Mouse (Mus musculus): ENCODE measurements around the gene Ncf4.

Ncf4 gene

DNA sequence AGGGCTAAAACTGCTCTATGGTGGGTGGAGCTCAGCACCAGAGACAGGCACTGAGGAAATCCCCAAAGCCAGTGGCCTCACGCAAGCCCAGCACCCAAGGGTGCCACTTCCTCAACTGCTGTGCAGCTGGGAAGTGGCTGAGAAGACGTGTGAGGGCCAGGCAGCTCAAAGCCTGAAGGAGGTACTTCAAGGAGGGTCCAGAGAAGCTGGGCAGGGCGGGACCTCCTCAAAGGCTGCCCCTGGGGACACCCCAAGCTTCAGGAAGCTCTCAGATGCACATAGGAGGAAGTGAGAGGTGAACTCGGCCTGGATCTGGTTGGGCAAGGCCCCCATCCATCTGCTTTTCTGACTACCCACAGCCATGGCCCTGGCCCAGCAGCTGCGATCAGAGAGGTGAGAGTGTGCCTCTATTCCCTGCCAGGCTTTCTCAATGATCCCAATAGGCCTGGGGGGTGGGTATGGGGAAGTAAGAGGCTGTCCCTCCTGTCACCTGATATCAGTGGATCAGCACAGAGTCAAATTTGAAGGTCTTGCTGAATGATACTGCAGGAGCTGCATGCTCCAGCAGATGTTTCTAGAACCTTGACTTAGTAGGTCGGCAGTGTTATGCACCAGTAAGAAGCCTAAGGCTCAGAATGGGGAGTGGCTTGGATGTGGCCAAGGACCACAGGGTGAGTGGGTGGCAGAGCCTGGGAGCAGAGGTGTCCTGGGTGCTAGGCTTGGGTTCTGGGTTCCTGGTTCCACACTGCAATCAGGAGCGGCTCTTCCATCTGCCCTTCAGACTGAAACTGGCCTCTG lies at the start of gene Ncf4:
Ncf4 (plus strand) TSS at position 107 of the 798 bp plus-strand sequence.
- peak; percentile 87 for DNase-seq (ENCODE audit: low read depth)

DNA sequence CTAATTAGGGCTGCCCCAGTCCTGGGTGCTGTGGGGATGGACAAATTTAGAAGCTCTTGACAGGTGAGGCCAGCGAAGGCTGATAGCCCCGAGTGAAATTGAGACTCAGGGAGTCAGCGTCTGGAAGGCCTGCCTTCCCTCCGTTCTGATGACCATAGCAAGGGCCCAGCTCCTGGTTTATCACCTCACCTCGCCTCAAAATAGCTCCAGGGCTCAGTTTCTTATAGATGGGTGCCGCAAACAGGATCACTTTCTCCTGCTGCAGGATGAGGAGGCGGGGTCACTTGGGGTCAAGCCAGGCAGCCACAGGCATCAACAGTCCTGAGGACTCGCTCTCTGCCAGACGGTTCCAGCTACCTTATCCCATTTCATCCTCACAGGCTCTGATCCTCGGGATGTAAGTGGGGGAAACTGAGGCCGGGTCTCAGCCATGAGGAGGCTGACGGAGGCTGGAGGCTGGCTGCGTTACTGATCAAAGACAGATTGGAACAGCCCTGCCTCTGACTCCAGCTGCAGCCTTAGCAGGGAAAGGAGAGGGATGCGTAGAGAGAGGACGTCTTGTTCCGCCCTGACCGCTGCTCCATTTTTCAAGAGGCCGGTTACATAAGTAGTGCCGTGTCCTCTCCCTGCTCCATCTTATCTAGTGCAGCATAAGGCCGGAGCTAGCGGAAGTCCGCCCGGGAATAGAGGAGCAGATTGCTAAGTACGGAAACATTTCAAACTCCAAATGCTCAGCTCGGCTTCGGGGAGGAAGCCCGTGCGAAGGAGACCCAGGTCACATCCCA lies 49.3 kb upstream of the Ncf4 start:
- DNase-seq (ENCODE audit: low read depth) = no peak

DNA sequence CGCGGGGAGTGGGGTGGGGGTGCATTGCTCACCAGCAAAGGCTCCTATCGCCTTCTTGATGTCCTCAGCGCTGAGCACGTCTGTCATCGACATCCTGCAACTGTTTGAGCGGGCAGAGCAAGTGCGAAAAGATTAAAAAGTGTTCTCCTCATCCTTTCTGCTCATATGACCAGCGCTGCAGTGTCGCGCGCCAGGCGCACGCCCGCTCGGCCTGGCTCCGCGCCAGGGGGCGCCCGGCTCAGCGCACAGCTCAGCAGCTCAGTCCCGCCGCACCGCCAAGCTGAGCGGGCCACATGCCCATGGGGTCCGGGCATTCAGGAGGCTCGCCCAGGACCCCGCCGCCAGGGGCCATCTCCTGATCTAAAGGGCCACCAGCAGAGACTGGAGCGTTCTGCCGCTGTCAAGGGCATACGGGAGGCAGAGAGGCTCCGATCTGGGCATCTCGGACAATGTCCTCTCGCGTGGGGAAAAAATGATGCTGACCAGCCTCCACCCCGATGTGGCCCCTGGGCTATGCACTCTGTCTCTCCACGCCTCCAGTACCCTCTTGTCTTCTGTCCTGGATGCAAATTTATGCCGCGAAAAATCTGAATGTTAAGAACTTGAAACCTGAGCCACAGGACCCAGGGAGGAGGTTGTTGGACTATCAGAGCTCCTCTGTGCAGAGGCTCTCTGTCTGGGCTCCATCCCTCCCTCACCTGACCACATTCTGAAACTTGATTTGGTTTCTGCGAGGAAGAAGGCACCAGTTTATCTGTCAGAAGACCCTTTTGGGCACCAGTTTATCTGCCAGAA lies 40.4 kb upstream of the Ncf4 start:
- no peak for DNase-seq (ENCODE audit: low read depth)

DNA sequence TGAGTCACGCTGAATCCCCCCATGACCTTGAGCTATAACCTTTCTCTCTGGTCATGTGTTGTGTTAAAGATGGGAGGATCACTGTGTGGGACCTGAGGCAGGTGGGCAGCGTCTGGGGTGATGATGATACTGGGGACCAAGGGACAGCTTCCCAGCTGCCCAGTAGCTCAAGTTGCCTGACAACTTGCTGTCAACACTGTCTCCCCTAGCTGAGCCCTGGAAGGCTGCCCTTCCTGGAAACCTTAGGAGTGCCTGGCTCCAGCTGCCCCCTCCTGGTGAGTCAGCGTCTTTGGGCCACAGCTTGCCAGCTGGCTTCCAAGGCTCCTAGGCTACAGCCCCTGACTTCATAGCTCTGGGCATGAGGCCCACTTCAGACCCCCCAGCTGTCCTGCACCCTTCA lies 39.4 kb upstream of the Ncf4 start:
- DNase-seq (ENCODE audit: low read depth) = no peak

DNA sequence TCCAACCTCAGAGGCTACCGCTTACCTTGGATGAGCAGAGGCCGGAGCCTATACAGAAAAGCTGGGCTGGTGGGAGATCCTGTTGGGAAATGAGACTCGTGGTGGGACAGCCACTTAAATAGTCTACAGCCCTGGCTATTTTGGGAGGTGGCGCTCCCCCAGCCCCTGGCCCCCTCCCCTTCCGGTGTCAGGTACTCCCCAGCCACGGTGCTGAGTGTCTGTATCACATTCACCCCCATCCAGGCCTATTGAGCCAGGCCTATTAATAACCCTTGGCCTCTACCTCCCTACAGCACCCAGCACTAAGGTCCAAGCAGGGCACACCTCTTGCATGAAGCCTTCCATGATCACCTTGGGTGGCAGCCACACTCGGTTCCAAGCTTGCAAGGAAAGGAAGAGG lies 38.3 kb upstream of the Ncf4 start, which contains the start of gene Pvalb:
Pvalb (minus strand) TSS at position 89 of the 400 bp plus-strand sequence.
- DNase-seq (ENCODE audit: low read depth) = no peak

DNA sequence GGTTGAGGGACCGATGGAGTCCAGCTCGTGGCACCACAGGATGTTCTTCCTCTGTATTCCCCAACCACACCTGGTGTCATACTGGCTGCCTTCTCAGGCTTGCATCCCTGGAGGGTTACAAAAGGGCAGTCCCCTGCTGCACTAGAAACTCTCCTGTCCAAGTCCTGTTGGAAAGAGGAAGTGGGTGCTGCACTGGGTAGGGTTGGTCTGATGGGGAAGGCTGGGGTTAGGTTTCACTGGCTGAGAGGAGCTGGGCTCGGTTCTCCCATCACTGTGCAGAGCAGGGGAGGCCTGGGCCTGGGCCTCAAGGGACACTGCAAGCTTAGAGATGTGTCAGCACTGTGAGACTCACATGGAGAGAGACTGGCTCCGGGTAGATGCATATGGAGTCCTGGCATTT lies 34.4 kb upstream of the Ncf4 start:
- no peak for DNase-seq (ENCODE audit: low read depth)

DNA sequence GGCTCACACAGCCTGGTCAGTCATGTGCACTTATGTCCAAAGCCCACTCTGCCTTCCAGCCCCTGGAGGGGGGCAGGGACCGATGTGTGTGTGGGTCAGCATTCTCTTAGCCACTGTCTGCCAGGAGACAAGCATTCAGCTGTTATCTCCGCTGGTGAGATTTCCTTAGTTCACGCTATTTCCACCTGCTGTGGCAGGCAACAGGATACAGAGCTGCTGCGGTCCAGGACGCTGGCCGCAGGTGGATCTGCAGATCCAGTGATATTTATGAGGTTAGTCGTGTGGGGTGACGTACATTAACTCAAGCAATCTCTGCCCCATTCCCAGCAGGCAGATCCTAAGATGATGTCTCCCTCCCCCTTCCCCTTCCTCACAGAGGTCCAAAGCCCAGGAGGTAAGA lies 33.2 kb upstream of the Ncf4 start:
- no peak for DNase-seq (ENCODE audit: low read depth)

DNA sequence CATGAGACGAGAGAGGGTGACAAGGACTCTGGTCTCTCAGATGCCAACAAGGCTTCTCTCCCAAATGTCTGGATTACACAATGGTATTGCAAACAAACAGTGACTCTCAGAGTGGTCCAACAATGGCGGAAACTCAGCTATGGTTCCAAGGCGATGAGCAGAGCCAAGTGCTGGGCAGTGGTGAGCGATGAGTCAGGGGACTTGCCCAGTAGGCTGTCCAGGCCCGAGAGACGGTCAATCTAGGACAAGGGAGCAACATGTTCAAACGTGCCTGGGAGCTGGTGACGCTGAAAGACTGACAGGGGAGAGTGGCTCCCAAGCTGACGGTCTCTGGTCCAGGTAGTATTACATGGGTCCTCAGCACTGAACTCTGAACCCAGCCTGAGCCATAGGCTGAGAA lies 29.3 kb upstream of the Ncf4 start:
- no peak for DNase-seq (ENCODE audit: low read depth)

DNA sequence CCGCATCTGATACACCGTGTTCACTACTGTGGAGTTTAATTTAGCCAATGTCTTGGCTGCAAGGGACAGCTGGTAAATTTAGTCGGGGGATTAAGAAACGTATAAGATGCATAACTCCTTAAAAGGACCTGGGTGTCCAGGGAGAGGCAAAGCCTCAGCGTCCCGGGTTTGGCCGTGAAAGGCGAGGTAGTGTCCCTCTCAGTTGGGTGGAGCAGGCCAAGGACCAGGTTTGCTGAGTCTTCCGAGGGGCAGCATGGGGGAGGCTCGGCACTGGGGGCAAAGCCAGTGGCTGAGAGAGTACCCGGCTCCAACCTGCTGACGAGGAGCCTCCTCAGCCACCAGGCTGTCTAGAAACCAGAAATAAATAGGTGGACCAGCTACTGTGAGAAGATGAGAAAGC lies 16.8 kb upstream of the Ncf4 start:
- no peak for DNase-seq (ENCODE audit: low read depth)

DNA sequence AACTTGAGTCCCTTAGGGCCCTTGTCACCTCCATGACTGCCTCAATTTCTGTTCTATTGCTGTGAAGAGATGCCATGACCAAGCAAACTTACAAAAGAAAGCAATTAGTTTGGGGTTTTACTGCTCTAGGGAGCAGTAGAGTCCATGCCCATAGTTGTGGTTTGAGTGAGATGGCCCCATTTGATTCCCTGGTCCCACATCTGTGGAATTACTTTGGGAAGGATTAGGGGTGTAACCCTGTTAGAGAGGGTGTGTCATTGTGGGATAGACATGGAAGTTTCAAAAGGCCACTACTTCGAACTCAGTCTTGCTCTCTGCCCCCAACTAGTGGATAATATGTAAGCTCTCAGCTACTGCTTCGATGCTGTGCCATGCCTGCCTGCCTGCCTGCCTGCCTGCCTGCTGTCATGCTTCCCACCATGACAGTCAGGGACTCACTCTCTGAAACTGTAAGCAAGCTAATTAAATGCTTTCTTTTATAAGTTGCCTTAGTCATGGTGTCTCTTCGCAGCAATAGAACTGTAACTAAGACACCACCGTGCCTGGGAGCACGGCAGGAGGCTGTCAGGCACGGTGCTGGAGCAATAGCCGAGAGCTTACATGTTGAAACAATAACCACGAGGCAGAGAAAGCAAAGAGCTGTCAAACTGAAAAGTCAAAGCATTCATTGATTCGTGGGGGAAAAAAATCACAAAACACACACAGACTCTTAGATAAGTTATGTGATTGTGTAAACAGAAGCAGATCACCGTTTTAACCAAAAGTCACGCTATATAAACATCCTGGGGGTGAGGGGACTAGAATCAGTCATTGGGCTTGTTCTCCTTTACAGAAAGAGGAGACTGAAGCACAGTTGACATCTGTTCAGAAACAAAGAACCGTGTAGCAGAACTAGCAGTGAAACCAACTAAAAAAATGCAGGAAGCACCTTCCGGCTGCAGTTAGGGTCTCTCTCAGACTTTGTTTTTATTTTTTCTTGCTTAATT lies 13.0 kb upstream of the Ncf4 start:
- no peak for DNase-seq (ENCODE audit: low read depth)

DNA sequence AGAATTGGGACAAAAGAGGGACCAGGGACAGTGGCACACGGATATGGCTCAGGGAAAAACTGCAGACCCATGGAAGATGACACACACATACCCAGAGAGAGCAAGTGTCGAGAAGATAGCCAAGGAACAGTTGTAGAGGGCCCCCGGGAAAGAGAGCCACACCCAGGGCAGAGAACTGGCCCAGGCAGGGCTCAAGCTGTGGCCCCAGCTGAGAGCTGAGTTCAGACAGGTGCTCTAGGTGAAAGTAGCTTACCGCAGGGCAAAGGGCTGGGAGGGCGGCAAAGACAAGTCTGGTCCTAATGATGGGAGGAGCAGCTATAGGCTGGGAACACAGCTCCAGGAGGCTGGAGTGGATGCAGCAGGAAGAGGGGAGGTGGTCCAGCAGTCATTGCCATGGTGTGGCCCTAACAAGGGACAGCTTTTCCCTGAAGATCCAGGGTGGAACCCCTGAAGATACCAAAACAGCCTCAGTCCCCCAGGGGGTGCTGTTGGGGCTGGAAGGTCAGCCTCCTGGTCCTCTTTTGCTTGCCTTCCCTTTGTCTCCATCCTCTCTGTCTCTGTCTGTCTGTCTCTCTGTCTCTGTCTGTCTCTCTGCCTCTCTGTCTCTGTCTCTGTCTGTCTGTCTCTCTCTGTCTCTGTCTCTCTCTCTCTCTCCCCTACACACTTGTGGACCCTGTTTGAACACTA lies 9.6 kb upstream of the Ncf4 start:
- DNase-seq (ENCODE audit: low read depth) = no peak

DNA sequence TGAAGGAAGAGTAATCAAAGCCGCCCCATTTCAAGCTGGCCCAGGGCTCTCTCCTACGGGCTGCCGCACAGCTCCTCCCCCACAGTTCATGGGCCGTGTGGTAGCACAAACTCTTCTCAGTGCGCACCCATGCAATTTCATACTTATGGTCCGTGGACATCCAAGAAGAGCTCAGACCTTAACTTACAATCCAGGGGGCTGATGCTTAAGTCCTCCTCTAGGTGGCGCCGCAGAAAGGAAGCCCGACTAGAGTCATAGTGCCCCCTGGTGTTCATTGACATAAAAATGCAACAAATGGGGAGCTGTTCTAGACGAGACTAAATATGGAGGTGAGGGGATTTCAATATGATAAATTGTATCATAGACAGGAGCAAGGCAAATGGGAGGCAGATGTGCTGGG lies 5.1 kb upstream of the Ncf4 start:
- peak; percentile 95 for DNase-seq (ENCODE audit: low read depth)

DNA sequence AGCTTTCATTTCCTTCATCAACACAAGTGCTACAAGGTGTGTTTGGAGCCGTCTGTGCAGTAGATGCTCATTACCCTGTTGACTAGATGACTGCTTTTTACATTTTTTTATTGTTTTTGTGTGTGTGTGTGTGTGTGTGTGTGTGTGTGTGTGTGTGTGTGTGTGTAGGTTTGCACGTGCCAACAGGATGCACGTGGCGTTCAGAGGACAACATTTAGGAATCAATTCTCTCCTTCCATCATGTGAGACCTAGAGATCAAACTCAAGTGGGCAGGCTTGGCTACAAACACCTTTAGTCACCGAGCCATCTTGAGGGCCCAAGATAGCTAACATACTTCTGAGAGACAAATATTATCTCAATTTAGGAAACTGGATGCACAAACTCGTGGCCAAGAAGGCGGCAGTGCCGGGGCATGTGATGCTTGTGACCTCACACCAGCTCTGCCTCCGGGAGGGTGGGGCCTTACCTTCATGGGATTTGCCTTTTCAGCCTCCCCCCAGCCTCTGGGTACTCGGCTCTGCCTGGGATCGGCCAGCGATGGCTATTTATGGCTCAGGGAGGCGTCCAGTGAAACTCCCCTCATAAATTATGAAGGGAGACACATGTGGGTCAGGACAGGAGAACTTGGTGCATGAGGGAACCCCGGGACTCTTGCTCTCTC lies 4.5 kb upstream of the Ncf4 start:
- no peak for DNase-seq (ENCODE audit: low read depth)

DNA sequence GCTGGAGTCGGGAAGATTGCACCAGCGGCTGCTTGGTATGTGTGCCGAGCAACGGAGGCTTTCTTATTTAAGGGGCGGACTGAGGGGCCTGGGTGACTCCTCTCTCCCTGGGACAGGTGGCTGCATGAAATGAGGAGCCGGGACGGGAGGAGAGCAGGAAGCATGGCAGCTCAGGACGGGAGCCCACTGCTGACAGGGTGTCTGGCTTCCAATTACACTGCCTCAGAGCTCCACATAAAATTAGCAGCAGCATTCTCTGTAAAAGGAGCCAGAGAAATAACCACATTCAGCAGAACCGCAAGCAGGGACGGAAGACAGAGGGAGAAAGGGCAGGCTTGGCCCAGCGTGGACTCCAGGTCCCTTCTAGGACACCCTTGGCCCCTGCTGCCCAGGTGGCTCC lies 3.3 kb upstream of the Ncf4 start:
- no peak for DNase-seq (ENCODE audit: low read depth)

DNA sequence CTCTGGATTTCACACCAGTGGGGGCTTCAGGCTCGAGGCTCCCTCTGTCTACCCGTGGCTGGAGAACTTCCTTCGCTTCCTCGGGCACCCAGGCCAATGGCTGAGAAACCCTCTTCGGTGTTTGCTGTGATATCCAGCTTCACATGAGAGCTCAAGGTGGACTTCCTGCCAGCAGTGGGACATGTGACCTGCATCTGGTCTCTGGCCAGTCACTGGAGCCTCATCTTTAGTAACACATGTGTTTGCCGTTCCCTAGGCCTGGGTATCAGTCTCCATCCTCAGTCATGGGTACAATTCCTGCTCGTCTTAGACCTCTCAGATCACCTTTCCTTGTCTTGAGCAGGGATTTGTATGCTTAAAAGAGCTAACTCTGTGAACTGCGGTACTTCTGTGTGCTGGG lies 1.5 kb upstream of the Ncf4 start:
- no peak for DNase-seq (ENCODE audit: low read depth)

DNA sequence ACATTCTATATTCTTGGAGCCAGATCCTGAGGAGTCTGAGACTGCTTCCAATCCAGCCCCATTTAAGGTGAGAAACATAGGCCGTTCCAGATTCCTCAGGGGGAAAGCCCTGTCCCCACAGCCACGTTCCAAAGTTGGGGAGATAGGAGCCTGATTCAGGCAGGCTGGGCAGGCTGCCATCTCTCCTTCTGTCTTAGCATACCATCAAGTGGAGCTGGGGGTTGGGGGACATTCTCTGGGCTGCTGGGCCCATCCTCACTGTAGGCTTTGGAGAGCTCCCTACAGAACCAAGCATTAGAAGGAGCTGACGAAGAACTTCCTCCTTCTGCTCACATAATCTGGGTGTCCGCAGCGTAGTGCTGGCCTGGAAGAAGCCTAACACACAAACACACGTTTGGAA lies 827 bp upstream of the Ncf4 start:
- no peak for DNase-seq (ENCODE audit: low read depth)

DNA sequence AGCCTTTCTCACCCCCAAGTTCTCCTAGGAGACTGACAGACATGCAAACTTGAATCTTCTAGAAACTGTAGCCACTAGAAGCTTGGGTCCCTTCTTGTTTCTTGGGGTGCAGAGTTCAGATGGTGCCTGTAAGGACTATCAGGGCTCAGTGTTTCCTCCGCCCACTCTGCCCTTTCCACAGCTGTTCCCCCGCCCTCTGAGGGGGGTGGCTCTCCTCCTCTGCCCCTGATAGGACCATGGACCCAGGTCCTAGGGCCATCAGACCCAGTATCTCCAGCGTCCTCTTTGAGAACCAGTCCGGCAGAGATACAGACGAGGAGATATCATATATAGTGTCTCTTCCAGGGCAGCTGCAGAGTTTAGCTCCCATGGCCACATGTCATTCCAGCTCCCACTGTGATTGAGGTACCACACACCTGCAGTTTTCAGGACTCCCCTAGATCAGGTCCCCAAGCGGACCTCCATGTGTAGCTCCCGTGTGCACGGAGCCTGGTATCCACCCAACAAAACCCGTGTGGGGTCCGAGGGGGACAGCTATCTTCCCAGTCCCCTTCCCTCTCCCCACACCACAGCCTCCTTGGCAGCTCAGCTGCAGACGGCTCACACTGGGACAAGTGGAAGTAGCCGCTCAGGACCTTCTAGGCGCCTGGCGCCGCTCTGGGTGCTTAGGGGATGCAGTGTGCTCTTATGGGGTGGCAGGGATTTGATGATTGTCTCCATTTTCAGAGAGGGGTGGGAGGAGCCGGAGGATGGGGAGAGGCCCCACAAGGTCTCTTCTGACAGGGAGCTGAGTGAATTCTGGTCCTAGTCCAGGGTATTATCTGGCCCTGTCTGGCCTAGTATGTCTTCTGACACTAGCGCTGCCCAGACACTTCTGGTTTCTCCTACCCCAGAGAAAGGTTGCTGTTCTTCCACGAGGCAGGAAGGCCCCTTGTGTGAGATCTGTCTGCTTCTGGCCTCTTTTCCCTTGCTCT lies 1.8 kb downstream of the Ncf4 start:
- DNase-seq (ENCODE audit: low read depth) = peak; percentile 49

DNA sequence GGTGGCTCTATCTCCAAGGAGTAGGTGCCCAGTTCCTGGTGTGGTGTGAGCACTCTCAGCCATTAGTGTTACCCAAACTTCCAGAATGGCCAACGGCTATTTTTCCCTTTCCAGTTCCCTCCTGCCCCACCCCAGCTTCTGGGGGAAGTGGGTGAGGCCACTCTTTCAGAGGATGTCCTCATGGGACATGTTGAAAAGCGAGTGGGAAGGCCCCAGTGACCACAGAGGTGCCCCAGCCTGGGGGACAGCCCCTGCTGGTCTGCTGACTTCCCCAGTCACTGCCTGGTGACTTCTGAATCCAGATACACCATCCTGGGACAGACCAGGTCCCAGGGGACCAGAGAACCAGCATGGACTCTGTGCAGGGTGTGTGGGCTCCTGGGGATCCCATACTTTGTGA lies 3.1 kb downstream of the Ncf4 start:
- DNase-seq (ENCODE audit: low read depth) = peak; percentile 40

DNA sequence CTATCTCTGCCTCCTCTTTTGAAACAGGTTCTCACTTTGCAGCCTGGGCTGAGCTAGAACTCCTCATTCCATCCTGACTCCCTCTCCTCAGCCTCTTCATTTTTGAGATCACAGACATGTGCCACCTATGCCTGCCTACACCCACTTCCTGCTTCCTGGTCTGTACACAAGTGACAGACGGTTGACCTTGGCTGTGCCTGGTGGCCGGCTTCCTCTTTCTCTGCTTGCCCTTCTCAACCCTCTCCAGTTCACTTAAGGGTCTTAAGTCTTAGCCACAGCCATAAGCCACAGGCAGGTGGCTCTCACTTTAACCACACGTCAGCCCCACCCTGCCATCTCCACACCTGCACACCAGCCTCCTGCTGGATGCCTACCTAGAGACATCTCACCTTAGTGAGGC lies 3.8 kb downstream of the Ncf4 start:
- DNase-seq (ENCODE audit: low read depth) = peak; percentile 62
